Mouse (Mus musculus) embryonic fibroblast, embryonic 13.5 days (primary cell): ENCODE measurements around the gene Rorb.

Experiments
- CTCF ChIP-seq: IDR thresholded peaks from 2 replicates; pipeline ENCODE4 v1.5.1; 2011; ENCODE audit warnings: mild to moderate bottlenecking, control low read depth, low read length, moderate library complexity, borderline replicate concordance; ENCODE audit not compliant: insufficient read depth
- POLR2A ChIP-seq: IDR thresholded peaks from 2 replicates; pipeline ENCODE4 v1.6.1; 2011; ENCODE audit warnings: low read depth, mild to moderate bottlenecking, control low read depth, low read length, moderate library complexity

- TF ChIP-seq CTCF (no peak), POLR2A (no peak)
These were observed 25.9 kb upstream of the Rorb start for GRCm38 (mm10) chr19:19136856-19137255.
